Mouse (Mus musculus): ENCODE measurements around the gene Plin4.
"Not testable (repeated sequence)": the region's sequence is repeated elsewhere in the genome, so short reads cannot be mapped to it uniquely, and the experiment has no call there.

Gene Plin4

DNA sequence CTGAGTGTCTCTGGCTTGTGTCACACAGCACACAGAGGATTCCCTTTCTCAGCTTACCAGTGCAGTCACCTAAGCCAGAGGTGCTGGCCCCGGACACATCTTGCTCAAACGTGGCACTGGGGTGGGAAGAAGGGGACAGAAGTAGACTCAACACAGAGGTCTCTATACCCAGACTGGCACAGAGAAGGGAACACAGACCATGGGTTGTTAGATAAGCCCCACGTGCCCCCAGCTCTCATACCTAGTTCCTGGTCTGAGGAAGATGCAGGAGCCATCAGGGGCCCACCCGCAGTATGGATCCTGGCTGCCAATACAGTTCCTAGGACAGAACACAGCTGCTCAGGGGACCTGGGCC lies 15.7 kb upstream of the Plin4 start:
- no peak for DNase-seq

DNA sequence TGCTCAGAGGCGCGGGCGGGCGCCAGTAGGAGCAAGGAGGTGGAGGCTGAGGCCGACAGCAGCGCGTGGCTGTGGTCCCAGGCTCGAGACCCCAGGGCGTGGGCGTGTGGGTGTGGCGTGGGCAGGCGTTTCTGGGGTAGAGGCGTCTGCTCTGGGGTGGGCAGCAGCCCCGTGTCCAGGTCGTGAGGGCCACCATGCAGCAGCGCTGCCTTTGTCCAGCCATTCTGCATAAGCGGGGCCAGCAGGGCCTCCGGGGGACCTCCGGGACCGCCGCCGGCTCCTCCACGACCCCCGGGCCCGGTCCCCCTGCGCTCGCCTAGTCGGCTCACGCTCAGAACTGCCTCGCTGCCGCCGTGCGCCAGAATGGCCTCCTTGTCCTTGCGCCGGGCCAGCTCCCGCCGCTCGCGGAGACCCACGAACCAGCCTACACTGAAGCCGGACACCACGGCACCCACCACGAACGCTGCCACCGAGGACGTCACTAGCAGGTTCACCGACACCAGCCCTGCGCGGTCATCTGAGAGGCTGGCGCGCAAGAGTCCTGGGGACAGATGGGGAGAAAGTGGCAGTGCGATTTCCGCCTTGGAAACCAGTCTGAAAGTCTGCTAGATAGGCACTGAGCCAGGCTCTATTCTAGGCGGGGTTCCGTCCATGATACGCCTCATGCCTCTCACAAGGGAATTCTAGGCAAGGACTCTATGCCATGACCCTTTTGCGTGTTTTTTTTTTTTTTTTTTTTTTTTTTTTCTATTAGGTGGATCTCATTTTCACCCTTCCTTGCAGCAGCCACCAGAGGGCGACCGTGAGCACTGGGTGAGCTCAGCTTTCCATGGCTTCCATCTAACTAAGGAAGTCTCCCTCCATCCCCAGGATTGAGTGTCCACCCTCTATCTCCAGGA lies 15.0 kb upstream of the Plin4 start:
- no peak for DNase-seq

DNA sequence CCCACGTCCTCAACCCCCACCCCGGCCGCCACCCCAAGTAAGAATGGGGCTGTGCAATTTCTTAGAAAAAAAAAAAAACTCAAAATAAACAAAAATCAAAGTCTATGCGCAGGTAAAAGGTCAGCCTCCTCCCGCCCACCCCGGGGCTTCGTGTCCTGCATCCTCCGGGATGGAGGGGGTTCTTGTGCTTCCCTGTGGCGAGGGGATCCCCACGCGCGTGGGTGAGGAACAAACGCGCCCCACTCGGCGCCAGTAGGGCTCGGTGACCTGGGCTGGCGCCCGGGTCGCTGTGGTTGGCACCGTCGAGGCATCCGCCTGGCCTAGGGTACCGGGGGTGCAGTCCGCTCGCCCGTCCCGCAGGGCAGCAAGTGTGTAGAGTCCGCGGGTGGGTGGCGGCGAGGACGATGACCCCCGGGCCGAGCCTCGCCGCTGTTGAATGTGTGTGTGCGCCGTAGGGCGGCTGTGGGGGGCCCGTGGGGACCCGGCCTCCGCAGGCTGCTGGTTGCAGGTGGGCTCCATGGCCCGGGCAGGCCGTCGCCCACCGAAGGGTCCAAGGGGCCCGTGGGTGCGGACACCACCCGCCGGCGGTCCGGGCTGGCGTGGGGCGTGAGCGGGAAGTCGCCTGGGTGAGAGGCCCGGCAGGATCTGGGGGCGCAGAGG lies 14.2 kb upstream of the Plin4 start:
- DNase-seq = no peak

DNA sequence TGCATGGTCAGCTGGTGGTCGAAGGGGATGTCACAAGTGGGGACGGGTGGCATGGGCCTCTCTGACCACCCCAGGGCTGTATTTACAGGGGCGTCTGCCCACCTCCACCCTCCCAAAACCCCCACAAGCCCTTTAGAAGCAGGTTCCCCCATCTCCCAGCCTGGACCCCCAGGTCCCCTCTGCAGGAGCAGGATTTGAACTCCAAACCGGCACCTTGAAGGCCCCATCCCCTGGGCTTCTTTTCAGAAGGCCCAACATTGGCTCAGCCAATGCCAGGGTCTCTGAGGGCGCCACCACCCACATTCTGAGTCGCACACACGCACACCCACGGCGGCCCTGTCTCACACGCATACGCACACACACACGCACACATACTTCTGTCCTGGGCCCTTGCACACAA lies 13.6 kb upstream of the Plin4 start:
- no peak for DNase-seq

DNA sequence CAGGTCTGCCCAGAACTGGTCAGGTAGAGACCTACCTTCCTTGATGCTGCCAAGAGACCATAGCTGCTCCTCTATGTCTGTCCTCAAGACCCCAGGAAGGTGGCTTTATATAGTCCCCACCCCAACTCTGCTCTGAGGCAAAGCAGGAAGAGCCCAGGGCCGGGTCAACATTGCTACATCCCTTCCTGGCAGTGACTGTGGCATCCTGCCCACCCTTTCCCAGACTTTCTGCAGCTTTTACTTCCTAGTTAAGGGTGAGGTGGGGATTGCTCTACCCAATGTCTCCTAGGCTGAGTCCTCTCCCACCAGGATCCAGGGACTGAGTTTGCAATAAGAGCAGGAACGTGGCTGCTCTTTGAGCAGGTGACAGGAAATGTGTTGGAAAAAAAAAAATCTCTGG lies 12.2 kb upstream of the Plin4 start, which contains the start of gene Lrg1:
TSS of gene Lrg1 (minus strand) at position 176 of the 400 bp plus-strand sequence.
- no peak for DNase-seq

DNA sequence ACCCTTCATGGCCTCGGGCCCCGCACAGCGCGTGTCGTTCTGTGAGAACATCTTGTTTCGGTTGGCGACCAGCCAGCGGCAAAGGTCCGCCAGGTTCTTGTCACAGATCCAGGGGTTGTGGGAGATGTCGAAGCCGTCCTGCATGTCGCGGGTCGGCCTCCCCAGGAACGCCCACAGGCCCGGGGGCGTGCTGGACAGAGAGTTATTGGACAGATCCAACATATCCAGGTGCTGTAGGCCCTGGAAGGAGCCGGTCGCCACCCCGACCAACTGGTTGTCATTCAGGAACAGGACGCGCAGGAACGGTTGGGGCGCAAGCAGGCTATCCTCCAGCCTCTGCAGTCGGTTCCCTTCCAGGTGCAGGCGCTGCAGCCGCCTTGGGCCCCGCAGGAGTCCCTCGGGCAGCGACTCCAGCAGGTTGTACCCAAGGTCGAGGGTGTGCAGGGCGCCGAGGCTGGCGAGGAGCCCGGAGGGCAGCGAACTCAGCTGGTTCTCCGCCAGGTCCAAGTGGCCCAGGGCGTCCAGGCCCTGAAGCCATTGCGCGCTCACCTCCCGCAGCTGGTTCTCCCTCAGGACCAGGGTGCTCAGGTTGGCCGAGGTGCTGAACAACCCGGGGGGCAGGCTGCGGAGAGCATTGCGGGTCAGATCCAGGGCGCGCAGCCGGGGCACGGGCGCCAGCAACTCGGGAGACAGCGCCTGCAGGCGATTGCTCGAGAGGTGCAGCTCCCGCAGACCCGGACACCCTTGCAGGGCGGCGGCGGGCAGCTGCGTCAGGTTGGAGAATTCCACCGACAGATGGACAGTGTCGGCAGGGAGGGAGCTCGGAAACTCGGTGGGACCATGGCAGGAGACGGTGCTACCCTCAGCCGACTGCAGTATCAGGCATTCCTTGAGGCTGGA lies 10.6 kb upstream of the Plin4 start:
- no peak for DNase-seq

DNA sequence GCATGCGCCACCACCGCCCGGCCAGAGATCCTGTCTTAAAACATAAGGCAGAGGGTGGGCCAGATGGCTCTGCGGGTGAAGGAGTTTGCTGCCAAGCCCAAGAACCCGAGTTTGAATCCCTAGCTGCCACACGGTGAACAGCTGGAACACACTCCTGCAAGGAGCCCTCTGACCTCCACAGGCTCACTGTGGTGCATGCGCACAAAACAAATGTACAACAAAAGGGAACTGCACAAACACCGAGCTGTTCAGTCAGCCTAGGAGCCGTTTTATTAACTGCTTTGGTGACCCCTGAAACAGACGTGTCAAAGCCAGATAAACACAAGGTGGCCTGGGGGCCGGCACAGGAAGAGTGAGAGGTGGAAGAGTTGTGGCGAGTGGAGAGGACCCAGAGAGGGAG lies 9.8 kb upstream of the Plin4 start:
- DNase-seq = no peak

DNA sequence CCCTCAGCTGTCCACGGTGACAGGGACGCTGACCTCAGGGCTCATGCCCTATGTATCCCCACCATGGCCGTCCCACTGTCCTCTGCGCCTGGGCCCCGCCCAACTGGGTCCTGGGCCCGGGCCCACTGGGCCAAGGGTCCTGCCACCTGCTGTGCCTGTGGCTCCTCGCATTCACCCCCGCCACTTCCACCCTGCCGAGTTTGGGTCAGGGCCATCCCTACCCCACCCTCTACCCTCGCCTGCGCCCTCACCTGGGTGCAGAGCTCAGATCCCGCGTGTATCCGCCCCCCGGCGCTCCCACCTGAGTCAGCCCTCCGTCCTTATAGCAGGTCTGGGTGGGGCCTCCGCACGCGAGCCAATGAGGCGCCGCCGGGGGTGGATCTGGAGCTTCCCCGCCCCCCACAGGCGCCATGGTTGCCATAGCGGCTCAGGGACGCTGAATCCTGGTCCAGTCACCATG lies 7.7 kb upstream of the Plin4 start, which contains the start of gene Plin5:
TSS of gene Plin5 (minus strand) at position 346 of the 460 bp plus-strand sequence.
- no peak for DNase-seq

DNA sequence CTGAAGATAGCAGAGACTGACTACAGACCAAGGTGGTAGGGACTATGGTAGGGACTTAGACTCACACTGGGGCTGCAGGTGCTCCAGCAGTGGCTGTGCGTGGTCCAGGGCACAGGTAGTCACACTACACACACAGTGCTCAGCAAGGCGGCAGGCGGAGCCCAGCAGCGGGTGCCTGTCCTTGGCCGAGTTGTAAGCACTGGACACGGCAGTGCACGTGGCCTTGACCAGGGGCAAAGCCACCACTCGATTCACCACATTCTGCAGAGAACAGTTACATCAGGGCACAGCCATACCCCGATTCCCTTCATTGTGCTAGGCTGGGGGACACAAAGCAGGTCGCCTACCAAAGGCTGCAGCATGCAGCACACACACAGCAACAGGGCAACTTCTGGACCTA lies 6.6 kb upstream of the Plin4 start:
- DNase-seq = no peak

DNA sequence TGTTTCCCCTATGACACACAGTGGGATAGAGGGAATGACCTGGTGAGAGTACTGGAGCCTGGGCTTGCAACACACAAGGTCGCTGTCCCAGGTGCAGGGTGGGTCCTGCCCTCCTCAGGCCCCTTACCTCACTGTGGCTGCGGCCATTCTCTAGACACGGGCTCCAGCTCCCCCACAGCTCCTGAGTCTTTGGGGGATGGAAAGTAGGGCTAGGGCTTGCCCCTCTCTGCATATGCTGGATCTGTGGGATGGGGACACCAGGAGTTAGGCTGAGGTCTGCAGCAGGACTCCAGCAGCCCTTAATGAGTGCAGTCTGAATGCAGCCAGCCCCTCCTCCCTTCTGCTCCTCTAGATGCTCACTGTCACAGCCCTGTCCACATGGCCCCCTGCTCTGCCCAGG lies 3.1 kb upstream of the Plin4 start:
- DNase-seq = no peak

DNA sequence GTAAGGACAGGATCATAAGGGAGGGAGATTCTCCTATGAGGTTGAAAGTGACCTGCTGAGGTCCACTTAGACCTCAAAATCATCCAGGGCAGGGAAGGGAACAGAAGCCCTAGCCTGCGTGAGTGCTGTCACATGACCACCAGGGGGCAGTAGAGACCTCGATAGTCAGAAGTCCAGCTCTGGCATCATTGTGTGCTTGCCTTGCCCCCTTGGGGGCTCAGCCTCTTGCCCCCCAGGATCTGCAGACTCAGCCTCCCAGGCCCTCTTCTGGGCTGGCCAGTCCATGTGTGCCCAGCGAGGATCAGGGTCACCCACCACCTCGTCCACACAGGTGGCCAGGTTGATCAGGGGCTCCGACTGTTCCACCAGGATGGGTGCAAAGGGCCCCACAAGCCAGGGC lies 2.3 kb upstream of the Plin4 start:
- DNase-seq = no peak

DNA sequence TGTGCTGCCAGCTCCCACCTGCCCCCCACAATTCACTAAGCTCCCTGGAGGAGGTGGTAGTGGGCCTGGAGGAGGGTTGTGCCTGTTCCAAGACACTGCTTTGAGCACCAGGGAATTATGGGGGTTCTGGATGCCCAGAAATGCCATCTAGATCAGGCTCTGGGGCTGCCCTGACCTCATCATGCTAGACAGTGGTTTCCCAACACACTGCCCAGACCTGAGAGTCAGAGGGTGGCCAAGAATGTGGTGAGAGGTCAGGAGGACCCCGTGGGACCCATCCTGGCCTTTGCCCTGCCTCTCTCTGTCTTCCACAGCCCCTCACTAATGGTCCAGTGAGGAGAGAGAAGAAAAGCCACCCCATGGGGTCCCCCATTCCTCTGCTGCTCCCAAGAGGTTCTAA lies 1.4 kb upstream of the Plin4 start:
- no peak for DNase-seq

DNA sequence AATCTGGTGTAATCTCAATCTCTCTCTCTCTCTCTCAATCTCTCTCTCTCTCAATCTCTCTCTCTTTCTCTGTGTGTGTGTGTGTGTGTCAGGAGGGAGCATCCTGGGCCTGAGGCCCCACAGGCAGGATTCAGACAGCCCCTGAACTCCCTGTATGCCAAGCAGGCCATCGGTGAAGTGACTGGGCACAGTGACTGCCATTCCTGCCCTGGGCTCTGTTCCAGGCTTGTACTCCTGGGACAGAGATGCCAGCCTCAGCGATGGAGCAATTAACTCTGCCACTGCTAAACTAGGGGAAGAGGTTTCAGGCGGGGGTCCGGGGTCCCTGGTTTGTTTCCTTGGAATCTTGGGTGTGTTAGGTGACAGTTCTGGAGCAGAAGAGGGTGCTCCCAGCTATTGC lies 968 bp upstream of the Plin4 start:
- no peak for DNase-seq

DNA sequence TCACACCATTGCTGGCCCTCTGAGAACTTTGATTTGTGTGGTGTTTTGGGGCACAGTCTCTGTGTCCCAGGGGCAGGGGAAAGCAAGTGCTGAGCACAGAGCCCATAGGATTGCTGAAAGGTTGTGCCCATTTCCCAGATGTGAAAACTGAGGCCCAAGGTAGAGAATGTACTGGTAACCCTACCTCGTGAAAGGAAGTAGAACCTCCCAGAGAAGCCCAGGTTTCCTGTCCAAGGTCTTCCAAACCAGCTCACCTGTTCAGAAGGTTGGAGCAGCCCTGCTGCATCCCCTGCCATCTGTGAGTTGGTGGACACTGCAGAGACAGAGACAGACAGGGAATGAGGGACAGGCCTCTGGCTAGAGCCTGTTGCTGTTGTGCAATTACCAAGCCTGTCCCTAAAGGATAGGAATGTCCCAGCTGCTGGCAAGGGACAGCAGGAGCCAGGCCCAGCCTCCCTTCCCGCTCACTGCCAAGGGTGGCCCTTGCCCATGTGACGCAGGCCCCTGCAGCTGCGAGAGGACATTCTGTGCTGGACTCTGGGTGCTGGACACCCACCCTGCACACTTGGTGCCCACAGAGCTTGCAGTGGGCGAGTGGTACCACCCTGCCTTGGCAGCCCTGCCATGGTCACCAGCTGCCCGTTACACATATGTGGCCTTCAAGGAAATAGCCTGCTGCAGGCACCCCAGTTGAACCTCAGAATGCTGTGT lies 1.1 kb downstream of the Plin4 start:
- DNase-seq = peak; percentile 91

DNA sequence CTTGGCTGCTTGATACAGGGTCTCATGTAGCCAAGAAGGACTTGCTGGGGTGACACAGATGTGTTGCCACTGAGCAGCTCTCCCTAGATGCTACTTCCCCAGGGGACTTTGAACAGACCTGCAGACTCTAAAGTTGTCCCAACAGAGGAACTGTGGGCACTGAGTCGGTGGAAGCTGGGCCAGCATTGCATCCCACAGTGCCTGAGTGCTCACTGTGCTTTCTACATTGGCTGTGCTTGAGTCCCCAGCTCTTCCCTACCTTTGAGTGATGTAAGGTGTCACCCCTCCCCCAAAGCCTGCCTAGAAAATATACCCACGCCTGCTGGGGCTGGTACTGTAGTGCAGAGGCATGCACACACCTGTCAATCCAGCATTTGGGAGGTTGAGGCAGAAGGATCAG lies 1.9 kb downstream of the Plin4 start:
- no peak for DNase-seq

DNA sequence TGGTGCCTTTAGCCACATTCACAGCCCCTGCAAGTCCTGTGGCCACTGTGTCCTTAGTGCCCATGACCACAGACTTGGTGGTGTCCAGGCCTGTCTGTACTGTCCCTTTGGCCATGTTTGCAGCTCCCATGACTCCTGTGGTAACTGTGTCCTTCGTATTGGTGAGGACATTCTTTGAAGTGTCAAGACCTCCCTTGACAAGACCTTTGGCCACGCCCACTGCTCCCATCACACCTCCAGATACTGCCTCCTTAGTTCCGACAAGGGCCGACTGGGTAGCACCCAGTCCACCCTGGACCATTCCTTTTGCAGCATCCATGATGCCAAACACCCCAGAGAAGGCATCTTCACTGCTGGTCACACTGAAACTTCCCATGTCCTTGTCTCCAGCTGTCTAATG lies 2.6 kb downstream of the Plin4 start:
- no peak for DNase-seq

DNA sequence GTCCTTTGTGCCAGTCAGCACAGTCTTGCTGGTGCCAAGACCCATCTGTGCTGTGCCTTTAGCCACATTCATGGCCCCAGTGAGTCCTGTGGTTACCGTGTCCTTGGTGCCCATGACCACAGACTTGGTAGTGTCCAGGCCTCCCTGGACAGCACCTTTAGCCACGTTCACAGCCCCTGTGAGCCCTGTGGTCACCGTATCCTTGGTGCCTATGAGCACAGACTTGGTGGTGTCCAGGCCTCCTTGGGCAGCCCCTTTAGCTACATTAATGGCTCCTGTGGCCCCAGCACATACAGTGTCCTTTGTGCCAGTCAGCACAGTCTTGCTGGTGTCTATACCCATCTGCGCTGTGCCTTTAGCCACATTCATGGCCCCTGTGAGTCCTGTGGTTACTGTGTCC lies 3.2 kb downstream of the Plin4 start:
- not testable (repeated sequence) for DNase-seq

DNA sequence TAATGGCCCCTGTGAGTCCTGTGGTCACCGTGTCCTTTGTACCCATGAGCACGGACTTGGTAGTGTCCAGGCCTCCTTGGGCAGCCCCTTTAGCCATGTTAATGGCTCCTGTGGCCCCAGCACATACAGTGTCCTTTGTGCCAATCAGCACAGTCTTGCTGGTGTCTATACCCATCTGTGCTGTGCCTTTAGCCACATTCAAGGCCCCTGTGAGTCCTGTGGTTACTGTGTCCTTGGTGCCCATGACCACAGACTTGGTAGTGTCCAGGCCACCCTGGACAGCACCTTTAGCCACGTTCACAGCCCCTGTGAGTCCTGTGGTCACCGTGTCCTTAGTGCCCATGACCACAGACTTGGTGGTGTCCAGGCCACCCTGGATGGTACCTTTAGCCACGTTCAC lies 4.8 kb downstream of the Plin4 start:
- not testable (repeated sequence) for DNase-seq

DNA sequence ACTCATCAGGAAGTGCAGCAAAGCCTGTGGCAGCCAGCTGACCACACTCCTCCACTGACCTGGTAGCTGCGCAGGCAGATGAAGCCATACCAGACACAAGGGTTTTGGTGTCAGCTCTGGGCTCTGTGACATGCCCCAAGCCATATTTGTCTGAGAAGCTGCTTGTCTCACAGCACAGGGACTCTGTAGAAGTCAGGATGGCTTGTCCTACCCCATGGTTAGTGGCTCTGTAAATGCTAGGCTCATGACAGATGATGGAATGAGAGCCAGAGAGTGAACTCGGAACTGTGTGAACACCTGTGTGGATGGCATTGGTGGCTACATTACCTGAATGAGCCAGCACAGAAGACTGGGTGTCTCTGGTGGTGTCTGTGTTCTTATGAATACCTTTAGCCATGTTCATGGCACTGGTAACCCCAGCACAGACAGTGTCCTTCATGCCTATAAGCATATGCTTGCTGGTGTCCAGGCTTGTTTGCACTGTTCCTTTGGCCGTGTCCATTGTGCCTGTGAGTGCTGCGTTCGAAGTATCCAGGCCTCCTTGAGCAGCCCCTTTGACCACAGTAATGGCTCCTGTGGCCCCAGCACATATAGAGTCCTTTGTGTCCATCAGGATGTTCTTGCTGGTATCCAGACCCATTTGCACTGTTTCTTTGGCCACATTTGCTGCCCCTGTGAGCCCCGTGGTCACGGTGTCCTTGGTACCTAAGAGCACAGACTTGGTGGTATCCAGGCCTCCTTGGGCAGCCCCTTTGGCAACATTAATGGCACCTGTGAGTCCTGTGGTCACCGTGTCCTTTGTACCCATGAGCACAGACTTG lies 5.9 kb downstream of the Plin4 start:
- no peak for DNase-seq

DNA sequence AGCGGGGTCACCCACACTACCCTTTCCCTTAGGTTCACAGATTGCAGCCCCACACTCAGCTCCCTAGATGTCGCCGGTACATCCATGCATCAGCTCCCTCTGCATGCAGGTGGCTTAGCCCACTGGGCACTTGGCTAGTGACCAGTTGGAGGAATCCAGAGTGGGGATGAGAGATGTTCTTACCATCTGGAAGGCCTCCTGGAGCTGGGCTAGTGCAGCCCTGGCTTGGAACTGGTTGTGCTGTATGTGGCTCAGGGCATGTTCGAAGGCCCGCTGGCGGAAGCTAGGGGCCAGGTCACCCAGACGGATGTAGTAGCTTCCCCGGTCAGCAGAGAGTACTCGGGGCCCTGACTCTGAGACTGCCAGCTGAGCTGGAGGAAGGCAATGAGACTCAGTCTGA lies 6.7 kb downstream of the Plin4 start:
- DNase-seq = no peak

DNA sequence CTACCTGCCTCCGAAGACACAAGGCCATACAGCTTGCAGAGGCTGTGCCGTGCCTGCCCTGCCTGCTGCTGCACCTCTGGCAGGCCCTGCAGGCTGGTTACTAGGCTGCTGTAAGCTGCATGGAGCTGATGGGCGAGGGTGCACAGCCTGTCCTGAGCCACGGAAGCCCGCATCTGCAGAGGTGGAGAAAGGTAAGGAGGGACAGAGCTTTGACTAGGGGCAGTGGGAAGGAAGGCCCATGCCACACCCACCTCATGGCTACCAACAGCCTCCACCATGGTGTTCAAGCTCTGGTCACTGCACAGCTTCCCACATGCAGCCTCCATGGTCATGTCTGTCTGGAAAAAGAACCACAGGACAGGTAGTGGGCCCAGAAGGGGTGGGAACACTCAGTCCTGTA lies 7.4 kb downstream of the Plin4 start:
- DNase-seq = no peak

DNA sequence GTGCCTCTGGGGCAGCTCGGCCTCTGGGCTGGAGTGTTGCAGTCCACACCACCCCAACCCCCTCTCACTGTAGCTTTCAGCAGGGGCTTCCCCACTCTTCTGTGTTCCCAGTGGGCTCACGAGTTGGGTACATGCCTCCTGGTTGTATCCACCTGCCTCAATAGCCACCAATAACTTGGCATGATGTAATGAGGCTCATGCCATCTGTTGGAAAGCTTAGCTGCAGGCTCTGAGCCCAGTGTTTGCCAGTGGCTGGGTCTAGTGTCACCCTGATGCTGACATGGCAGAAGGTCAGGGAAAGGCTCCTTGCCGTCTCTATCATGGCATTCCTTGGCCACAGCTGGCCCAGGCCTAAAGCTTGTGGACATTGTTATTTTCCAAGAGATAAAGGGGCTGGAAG lies 8.8 kb downstream of the Plin4 start:
- DNase-seq = no peak
